Mouse (Mus musculus) bone marrow, adult 2 months (tissue): ENCODE data around the gene Klk1. TPM values are rescaled to one million over a fixed set of nuclear protein-coding genes. Genes with fewer than 3 reads are reported as not detected.
A peak's percentile ranks its signal among the peaks of the same experiment; 100 is the strongest.

Source experiments
- H3K27ac ChIP-seq: fragments of 200-500 bp; 2 replicates; pipeline ENCODE4 v1.5.1; 2012; ENCODE audit warnings: low read depth, mild to moderate bottlenecking, control low read depth, inconsistent platforms, low read length; ENCODE audit not compliant: control insufficient read depth, poor library complexity, insufficient read depth
- H3K4me1 ChIP-seq: fragments of 200-500 bp; 2 replicates; pipeline ENCODE4 v1.6.1; 2011; ENCODE audit warnings: low read length; ENCODE audit not compliant: control insufficient read depth, insufficient read depth
- H3K4me3 ChIP-seq: fragments of 200-500 bp; replicated peaks from 2 replicates; pipeline ENCODE3; 2011; ENCODE audit warnings: mild to moderate bottlenecking, low read depth, low read length, control low read depth; ENCODE audit not compliant: control insufficient read depth
- CTCF ChIP-seq: fragments of 200-500 bp; IDR thresholded peaks from 2 replicates; pipeline ENCODE4 v1.5.1; 2011; ENCODE audit warnings: low read length, control low read depth; ENCODE audit not compliant: control insufficient read depth, insufficient read depth
- POLR2A ChIP-seq: fragments of 200-500 bp; IDR thresholded peaks from 2 replicates; pipeline ENCODE4 v1.6.1; 2011; ENCODE audit warnings: low read depth, mild to moderate bottlenecking, control low read depth, low read length, borderline replicate concordance; ENCODE audit not compliant: control insufficient read depth
- WGBS: fragments of 180-500 bp; shearing (Covaris S2); methylation state at CpG from one replicate; pipeline ENCODE4 v1.1.7; 2018; 5-methylcytosine and 5-hydroxymethylcytosine counted together
- polyA plus RNA-seq: library from polyadenylated mRNA; stranded (reverse); fragments of >200 nt; gene quantifications from 2 replicates; pipeline ENCODE4 v1.2.4, GENCODE M21; 2011; ENCODE audit warnings: low replicate concordance; ENCODE audit not compliant: missing spikeins, insufficient read depth, insufficient read length

Gene Klk1
- polyA plus RNA-seq, 1 experiment: 17.2 TPM

GRCm38 (mm10) chr7:44253023-44253616 lies 28.0 kb downstream of the Klk1 start:
- WGBS: 82% methylated on average over 15 of the region's 15 CpGs
- H3K27ac ChIP-seq: no peak overlapping the region
- TF ChIP-seq CTCF (no peak), POLR2A (no peak)
- H3K4me1 ChIP-seq: no peaks in the 10 kb centered on the region
- no peak overlapping the region for H3K4me3 ChIP-seq

- TF ChIP-seq CTCF (no peak), POLR2A (no peak)
- Histone ChIP-seq H3K4me1 (no peaks in the 10 kb centered on the region), H3K4me3 (no peak overlapping the region), H3K27ac (no peak overlapping the region)
- WGBS: 57% methylated on average over 6 of the region's 6 CpGs
These were observed 29.8 kb downstream of the Klk1 start for GRCm38 (mm10) chr7:44254930-44255329.

- Histone ChIP-seq H3K27ac (no peak within 1 kb of the TSS), H3K4me3 (no peak within 1 kb of the TSS), H3K4me1 (no peaks in the 10 kb centered on the region)
- WGBS: 77% methylated on average over 4 of the region's 4 CpGs
- TF ChIP-seq CTCF (no peak), POLR2A (no peak)
These were observed 32.1 kb downstream of the Klk1 start, which contains the start of gene Acp4 for GRCm38 (mm10) chr7:44257278-44257677. Acp4 (minus strand) TSS chr7:44257378.

GRCm38 (mm10) chr7:44260410-44260809 lies 35.2 kb downstream of the Klk1 start:
- Histone ChIP-seq H3K4me1 (no peaks in the 10 kb centered on the region), H3K27ac (no peak overlapping the region), H3K4me3 (no peak overlapping the region)
- 72% methylated on average over 6 of the region's 6 CpGs for WGBS
- TF ChIP-seq CTCF (no peak), POLR2A (no peak)

GRCm38 (mm10) chr7:44261147-44261546 lies 36.0 kb downstream of the Klk1 start, which contains the start of gene Gm15517:
Gm15517 (plus strand) TSS chr7:44261447.
- Histone ChIP-seq H3K27ac (no peak within 1 kb of the TSS), H3K4me3 (no peak within 1 kb of the TSS), H3K4me1 (no peaks in the 10 kb centered on the region)
- WGBS: 34% methylated on average over 5 of the region's 5 CpGs
- TF ChIP-seq POLR2A (no peak), CTCF (no peak)

GRCm38 (mm10) chr7:44262791-44263643 lies 37.9 kb downstream of the Klk1 start:
- peak; percentile 90 for TF ChIP-seq CTCF
- TF ChIP-seq POLR2A: no peak

GRCm38 (mm10) chr7:44268117-44268516 lies 43.0 kb downstream of the Klk1 start:
- no peak for TF ChIP-seq CTCF
- no peak for TF ChIP-seq POLR2A
- no peaks in the 10 kb centered on the region for H3K4me1 ChIP-seq
- no peak overlapping the region for H3K4me3 ChIP-seq
- no peak overlapping the region for H3K27ac ChIP-seq
- 68% methylated on average over 11 of the region's 11 CpGs for WGBS

More at GRCm38 (mm10) chr7:44262791-44263643, 37.9 kb downstream of the Klk1 start:
- Histone ChIP-seq H3K27ac (no peak overlapping the region), H3K4me1 (no peaks in the 10 kb centered on the region), H3K4me3 (no peak overlapping the region)
- 3% methylated on average over 34 of the region's 34 CpGs for WGBS

- WGBS: 35% methylated on average over 2 of the region's 2 CpGs
These were observed 44.2 kb downstream of the Klk1 start for GRCm38 (mm10) chr7:44269397-44269796.

More at GRCm38 (mm10) chr7:44269397-44269796, 44.2 kb downstream of the Klk1 start:
- H3K27ac ChIP-seq: no peak overlapping the region
- H3K4me1 ChIP-seq: no peaks in the 10 kb centered on the region
- no peak overlapping the region for H3K4me3 ChIP-seq
- TF ChIP-seq POLR2A: no peak
- no peak for TF ChIP-seq CTCF
